Mouse (Mus musculus): Measurements from ENCODE around the gene Olfr1411. TPM values are rescaled to one million over a fixed set of nuclear protein-coding genes. Genes with fewer than 3 reads are reported as not detected.

The Olfr1411 gene
- polyA plus RNA-seq, 1 experiment from 2014 or later = not detected

DNA sequence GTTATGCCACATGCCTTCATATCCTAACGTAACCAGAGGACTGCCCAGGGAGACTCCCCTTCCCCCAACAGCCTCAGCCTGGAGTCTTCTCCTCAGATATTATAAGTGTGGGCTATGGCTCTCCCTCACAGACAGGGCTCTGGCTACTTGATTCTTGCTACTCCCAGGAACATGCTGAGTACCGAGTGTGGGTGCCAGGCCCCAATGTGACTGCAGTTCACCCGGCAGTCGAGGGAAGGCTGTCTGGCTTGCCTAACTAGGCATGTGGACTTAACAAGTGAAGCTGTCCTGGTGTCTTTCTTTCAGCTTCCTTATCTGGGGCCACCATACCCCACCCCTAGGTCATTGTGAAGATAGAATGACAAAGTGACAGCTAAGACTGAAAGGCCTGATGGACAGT, 49.5 kb downstream of the Olfr1411 start:
- Histone ChIP-seq H3K9me3 (ENCODE audit: control insufficient read depth, low read length) (no peaks in the 10 kb centered on the region), H3K27me3 (ENCODE audit: control insufficient read depth, insufficient read depth, low read length) (no peaks in the 10 kb centered on the region), H3K4me3 (ENCODE audit: low read depth, low read length) (no peak overlapping the region), H3K4me2 (ENCODE audit: low read depth) (no peak overlapping the region), H3K9ac (ENCODE audit: low read length) (no peak overlapping the region), H3K27ac (ENCODE audit: low read depth, low read length) (no peak overlapping the region), H3K4me1 (ENCODE audit: control insufficient read depth, insufficient read depth, low read length) (peaks cover 7% of the 10 kb centered on the region; the same call in 1 of the 2 replicates), H3K36me3 (ENCODE audit: control insufficient read depth, insufficient read depth, low read length) (no peaks in the 10 kb centered on the region)
- DNase-seq (ENCODE audit: low spot score) (no peak), ATAC-seq (ENCODE audit: insufficient read depth, low FRiP score, low TSS enrichment) (no peak)
- 56% methylated on average over 4 of the region's 4 CpGs for WGBS

- H3K4me2 ChIP-seq (ENCODE audit: low read depth) = no peak overlapping the region
- H3K9me3 ChIP-seq (ENCODE audit: control insufficient read depth, low read length) = no peaks in the 10 kb centered on the region
- H3K4me3 ChIP-seq (ENCODE audit: low read depth, low read length) = no peak overlapping the region
- DNase-seq (ENCODE audit: low spot score) (no peak), ATAC-seq (ENCODE audit: insufficient read depth, low FRiP score, low TSS enrichment) (no peak)
- no peaks in the 10 kb centered on the region for H3K27me3 ChIP-seq (ENCODE audit: control insufficient read depth, insufficient read depth, low read length)
- H3K9ac ChIP-seq (ENCODE audit: low read length) = no peak overlapping the region
- H3K36me3 ChIP-seq (ENCODE audit: control insufficient read depth, insufficient read depth, low read length) = no peaks in the 10 kb centered on the region
- H3K4me1 ChIP-seq (ENCODE audit: control insufficient read depth, insufficient read depth, low read length) = peaks cover 7% of the 10 kb centered on the region; the same call in 1 of the 2 replicates
- WGBS = 82% methylated on average over 5 of the region's 5 CpGs
- H3K27ac ChIP-seq (ENCODE audit: low read depth, low read length) = no peak overlapping the region
Observed at GRCm38 (mm10) chr1:92644916-92645315, 50.7 kb downstream of the Olfr1411 start.

DNA sequence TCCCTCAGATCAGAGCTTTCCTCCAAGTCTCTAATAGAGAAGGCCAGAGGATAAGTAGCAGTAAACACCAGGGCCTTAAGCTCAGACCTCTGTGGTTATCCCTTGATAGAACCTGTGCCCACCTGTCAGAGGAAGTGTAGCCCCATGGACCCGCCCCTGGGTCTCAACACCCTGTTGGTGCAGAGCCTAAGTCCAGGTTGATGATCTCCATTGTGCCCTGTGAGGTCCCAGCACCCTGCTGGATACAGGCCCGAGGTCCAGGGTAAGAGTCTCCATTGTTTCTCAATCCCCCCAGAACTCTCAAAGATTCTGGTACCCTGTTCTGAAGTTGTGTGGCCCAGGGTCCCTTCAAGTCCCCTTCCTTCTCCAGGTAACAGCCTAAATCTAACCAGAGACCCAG, 51.9 kb downstream of the Olfr1411 start:
- Histone ChIP-seq H3K4me3 (ENCODE audit: low read depth, low read length) (no peak overlapping the region), H3K4me1 (ENCODE audit: control insufficient read depth, insufficient read depth, low read length) (no peaks in the 10 kb centered on the region; the same call in 1 of the 2 replicates), H3K27me3 (ENCODE audit: control insufficient read depth, insufficient read depth, low read length) (no peaks in the 10 kb centered on the region), H3K9ac (ENCODE audit: low read length) (no peak overlapping the region), H3K27ac (ENCODE audit: low read depth, low read length) (no peak overlapping the region), H3K9me3 (ENCODE audit: control insufficient read depth, low read length) (no peaks in the 10 kb centered on the region), H3K36me3 (ENCODE audit: control insufficient read depth, insufficient read depth, low read length) (no peaks in the 10 kb centered on the region), H3K4me2 (ENCODE audit: low read depth) (no peak overlapping the region)
- WGBS = 64% methylated on average over 2 of the region's 2 CpGs
- DNase-seq (ENCODE audit: low spot score) (no peak), ATAC-seq (ENCODE audit: insufficient read depth, low FRiP score, low TSS enrichment) (no peak)

DNA sequence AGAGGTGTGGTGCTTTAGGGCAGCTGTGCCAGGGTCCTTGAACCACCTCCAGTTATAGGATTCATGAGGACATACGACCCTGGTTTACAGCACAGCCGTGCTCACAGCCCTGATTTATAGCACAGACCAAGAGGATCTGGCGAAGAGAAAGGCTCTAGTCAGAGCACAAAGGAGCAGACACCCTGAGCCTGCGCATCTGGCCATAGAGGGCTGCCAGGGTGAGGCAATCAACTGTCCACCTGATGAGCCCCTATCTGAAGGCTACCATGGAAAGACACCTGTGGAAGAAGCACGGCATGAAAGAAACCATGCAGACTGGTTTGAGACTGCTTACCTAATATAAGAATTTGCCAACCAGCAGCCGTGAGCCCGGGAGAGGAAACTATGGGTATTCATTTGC, 52.4 kb downstream of the Olfr1411 start:
- no peak overlapping the region for H3K4me3 ChIP-seq (ENCODE audit: low read depth, low read length)
- DNase-seq (ENCODE audit: low spot score) = no peak
- 66% methylated on average over 7 of the region's 7 CpGs for WGBS
- no peaks in the 10 kb centered on the region for H3K27me3 ChIP-seq (ENCODE audit: control insufficient read depth, insufficient read depth, low read length)
- H3K27ac ChIP-seq (ENCODE audit: low read depth, low read length) = no peak overlapping the region
- H3K9me3 ChIP-seq (ENCODE audit: control insufficient read depth, low read length) = no peaks in the 10 kb centered on the region
- no peak for ATAC-seq (ENCODE audit: insufficient read depth, low FRiP score, low TSS enrichment)
- no peak overlapping the region for H3K9ac ChIP-seq (ENCODE audit: low read length)
- H3K4me1 ChIP-seq (ENCODE audit: control insufficient read depth, insufficient read depth, low read length) = no peaks in the 10 kb centered on the region
- H3K36me3 ChIP-seq (ENCODE audit: control insufficient read depth, insufficient read depth, low read length) = no peaks in the 10 kb centered on the region
- no peak overlapping the region for H3K4me2 ChIP-seq (ENCODE audit: low read depth)

DNA sequence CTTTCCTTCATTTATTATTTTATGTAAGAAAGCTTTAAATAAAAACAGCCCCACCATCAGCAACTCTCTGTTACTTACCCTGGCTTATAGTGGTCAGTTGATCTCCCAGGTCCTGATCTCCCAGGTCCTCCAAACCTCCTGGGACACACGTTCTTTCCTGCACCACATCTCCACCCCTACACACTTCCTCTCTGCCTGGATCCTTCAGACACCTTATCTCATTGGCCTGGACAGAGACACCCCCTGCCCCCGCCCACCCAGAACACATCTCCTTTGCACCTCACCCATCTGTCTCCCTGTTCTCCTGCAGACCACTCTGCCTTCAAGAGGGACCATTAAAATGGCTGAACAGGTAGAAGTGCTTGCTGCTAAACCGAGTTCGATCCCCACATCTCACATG, 52.8 kb downstream of the Olfr1411 start:
- H3K4me1 ChIP-seq (ENCODE audit: control insufficient read depth, insufficient read depth, low read length) = no peaks in the 10 kb centered on the region
- H3K4me2 ChIP-seq (ENCODE audit: low read depth) = no peak overlapping the region
- H3K4me3 ChIP-seq (ENCODE audit: low read depth, low read length) = no peak overlapping the region
- H3K9me3 ChIP-seq (ENCODE audit: control insufficient read depth, low read length) = no peaks in the 10 kb centered on the region
- ATAC-seq (ENCODE audit: insufficient read depth, low FRiP score, low TSS enrichment) (no peak), DNase-seq (ENCODE audit: low spot score) (no peak)
- no peak overlapping the region for H3K9ac ChIP-seq (ENCODE audit: low read length)
- H3K27ac ChIP-seq (ENCODE audit: low read depth, low read length) = no peak overlapping the region
- no peaks in the 10 kb centered on the region for H3K36me3 ChIP-seq (ENCODE audit: control insufficient read depth, insufficient read depth, low read length)
- 73% methylated on average over 4 of the region's 4 CpGs for WGBS
- H3K27me3 ChIP-seq (ENCODE audit: control insufficient read depth, insufficient read depth, low read length) = no peaks in the 10 kb centered on the region

Other genes starting within 250 kb of the Olfr1411 start
- 296 TPM in 2 replicates for gene Ndufa10, start 120.6 kb upstream of the Olfr1411 start, polyA plus RNA-seq (2014; fragmentation: Nextera tagmentation; extraction: Ambion mirVana)
- not detected in 2 replicates for gene Olfr1416, start 109.3 kb upstream of the Olfr1411 start, polyA plus RNA-seq (2014; fragmentation: Nextera tagmentation; extraction: Ambion mirVana)
- gene Olfr1415, start 98.3 kb upstream of the Olfr1411 start, polyA plus RNA-seq (2014; fragmentation: Nextera tagmentation; extraction: Ambion mirVana) = not detected in 2 replicates
- gene Olfr1414, start 75.8 kb upstream of the Olfr1411 start, polyA plus RNA-seq (2014; fragmentation: Nextera tagmentation; extraction: Ambion mirVana) = not detected in 2 replicates
- not detected in 2 replicates for gene Olfr1413, start 23.1 kb upstream of the Olfr1411 start, polyA plus RNA-seq (2014; fragmentation: Nextera tagmentation; extraction: Ambion mirVana)
- gene Olfr1412, start 8.6 kb upstream of the Olfr1411 start, polyA plus RNA-seq (2014; fragmentation: Nextera tagmentation; extraction: Ambion mirVana) = not detected in 2 replicates
- not detected in 2 replicates for gene Olfr1410, start 11.4 kb downstream of the Olfr1411 start, polyA plus RNA-seq (2014; fragmentation: Nextera tagmentation; extraction: Ambion mirVana)
- not detected in 2 replicates for gene Olfr12, start 23.4 kb downstream of the Olfr1411 start, polyA plus RNA-seq (2014; fragmentation: Nextera tagmentation; extraction: Ambion mirVana)
- gene Cops9, start 47.6 kb downstream of the Olfr1411 start, polyA plus RNA-seq (2014; fragmentation: Nextera tagmentation; extraction: Ambion mirVana) = 408 and 434 TPM in 2 replicates
- gene Otos, start 54.4 kb downstream of the Olfr1411 start, polyA plus RNA-seq (2014; fragmentation: Nextera tagmentation; extraction: Ambion mirVana) = 0.08 and 0.62 TPM in 2 replicates
- gene Gpc1, start 237.2 kb downstream of the Olfr1411 start, polyA plus RNA-seq (2014; fragmentation: Nextera tagmentation; extraction: Ambion mirVana) = 49.5 and 52.5 TPM in 2 replicates